Mouse (Mus musculus): ENCODE results near the gene Col5a3.

The Col5a3 gene

DNA sequence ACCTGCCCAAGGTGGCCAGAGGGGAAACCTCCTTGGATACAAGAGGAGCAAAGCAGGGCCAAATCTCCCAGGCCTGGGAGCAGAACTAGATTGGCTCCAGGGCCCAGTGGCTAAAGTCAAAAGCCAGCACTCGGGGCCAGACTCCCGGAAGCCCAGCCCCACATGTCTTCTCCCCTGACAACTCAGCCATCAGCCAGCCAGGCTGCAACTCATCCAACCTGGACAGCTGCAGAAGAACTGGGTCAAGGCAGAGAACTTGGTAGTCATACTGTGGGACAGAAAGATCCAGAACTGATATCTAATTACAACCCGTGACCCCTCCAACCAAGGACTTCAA, 9.7 kb downstream of the Col5a3 start:
- DNase-seq (ENCODE audit: low spot score), result no peak

DNA sequence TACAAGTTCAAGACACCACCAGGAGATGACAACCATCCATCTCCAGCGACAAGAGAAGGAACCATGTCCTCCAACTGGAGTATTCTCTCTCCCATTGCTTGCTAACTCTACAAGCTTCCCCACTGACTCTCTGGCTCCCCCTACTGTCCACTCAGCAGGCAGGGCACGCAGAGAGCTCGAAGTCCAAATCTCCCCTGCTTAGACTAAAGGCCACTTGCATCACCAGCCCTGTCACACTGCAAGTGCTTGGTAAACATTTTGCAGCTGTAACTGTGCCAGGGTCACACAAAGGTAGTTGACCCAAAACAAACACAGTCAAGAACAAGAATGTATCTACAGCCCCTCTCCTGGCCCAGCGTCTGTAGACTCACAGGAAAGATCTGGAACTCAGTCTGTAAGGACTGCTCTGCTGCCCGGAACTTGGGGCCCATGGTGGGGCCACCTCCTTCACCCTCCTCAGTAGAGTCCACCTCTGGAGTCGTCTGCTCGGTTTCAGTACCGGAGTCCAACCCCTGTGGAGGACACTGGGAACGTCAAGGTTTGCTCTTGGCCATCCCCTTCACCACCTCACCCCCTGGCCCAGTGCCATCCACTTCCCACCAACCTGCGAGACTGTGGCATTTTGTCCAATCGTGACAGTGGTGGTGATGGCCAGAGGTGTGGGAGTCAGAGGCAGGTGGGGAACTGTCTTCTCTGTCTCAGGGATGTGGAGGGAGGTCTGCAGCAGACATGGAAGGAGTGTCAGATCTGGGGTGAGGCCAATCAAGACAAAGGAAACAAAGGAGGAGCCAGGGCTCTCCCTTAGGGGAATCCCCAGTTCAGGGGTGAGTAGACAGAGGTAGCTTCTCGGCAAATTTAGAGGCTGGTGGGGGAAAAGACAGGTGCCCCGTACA, 10.4 kb downstream of the Col5a3 start:
- DNase-seq (ENCODE audit: low spot score), result peak; percentile 68

DNA sequence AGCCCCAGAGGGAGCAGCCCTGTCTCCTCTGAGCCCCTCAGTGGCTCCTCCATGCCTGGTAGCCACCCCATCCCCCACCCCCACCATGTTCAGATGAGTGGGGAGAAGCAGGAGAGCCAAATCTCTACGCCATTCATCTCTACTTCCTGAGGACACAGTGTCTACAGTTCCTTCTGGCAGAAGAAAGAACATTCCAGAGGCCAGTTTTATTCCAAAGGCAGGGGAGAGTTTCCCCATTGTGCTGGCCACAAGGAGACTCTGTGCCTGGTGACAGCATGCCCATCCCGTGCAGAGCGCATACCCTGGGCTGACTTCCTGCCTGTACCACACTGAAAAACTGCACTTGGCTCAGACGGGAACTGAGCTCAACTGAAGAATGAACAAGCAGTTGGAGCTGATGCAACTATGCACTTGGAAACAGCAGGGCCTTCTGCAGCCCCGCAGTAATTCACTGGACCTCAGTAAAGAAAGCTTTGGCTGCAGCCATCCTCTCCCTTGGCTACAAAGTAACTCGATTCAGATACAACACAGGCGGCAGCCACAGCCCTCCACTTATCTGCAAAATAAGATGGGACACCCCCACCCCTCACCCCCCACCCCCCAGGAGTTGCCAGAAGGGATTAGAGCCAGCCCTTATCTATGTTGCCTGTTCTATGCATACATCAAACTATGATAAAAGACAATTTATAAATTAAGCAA, 20.6 kb downstream of the Col5a3 start:
- DNase-seq (ENCODE audit: low spot score), result peak; percentile 9

DNA sequence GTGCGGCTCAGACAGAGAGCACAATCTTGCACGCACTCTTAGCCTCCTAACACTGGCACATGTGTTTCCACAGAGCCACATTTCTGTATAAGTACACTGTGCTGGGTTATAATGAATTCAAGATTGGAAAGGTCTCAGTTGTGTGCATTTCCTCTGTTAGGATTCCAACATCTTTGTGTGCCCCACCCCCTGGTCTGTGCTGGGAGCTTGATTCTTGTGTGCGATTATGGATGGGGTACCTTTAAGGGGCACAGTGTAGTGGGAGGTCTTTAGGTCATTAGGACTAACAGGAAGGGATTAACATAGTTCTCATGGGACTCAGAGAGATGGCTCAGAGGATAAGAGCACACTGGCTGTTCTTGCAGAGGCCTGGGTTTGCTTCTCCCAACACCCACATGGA, 24.5 kb downstream of the Col5a3 start:
- no peak for DNase-seq (ENCODE audit: low spot score)

DNA sequence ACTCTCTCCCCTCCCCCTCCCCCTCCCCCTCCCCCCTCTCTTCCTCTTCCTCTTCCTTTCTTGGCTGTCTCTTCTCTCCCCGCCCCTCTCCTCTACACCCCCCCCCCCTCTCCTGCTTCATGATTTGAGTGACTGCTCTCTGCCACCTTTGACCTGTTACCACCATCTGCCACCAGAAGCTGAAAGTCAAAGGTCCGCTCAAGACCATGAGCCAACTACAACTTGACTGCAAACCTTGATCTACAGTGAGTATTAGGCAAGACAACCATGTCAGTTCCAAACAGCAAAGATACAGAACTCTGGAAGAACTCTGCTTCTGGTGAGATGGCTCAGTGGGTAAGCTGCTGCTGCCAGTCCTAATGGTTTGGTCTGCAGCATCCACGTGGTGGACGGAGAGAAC, 25.2 kb downstream of the Col5a3 start:
- no peak for DNase-seq (ENCODE audit: low spot score)

DNA sequence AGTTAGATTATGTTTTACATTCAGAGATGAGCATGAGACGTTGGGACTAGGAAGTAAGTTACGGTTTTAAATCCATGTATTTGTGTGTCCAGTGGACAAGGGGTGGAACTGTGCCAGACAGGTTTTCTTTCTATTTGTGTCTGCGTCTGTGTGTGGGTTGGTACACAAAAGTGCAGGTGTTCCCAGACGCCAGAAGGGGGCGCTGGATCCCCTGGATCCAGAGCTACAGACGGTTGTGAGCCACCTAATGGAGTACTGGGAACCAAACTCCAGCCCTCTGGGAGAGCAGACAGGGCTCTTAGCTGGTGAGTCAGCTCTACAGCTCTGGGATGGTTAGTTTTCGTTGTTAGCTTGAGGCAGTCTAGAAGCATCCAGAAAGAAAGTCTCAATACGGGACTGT, 26.9 kb downstream of the Col5a3 start:
- DNase-seq (ENCODE audit: low spot score), result no peak

DNA sequence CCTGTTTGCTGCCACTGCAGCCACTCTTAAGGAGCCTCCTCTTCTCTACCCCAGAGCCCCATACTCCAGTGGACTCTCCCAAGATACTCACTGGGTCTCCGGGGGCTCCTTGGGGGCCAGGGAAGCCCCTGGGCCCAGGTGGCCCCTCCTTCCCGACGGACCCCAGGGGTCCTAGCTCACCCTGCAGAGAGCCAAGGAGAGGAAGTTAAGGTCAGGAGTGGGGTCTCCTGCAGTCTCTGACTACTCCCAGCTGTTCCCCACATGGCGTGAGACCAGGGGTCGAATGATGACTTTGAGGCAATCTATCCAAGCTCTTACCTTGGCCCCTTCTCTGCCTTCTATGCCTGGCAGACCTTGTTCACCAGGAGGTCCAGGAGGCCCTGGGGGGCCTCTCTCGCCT, 29.8 kb downstream of the Col5a3 start:
- no peak for DNase-seq (ENCODE audit: low spot score)

DNA sequence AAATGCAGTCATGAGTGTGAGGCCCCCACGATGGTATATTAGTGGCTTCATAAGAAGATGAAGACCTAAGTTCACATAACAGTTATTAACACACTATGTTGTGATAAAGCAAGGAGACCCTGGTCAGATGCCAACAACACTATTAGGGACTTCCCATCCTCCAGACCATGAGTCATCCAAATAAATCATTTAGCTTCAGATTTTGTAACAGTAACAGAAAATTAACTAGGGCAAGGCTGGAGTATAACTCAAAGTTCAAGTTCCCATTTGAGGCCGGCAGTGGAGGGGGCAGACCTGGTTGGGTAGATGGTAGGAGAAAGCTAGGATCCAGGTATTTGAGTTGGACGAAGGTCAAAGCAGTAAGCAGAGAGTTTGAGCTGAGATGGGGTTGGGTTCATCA, 33.6 kb downstream of the Col5a3 start:
- no peak for DNase-seq (ENCODE audit: low spot score)

DNA sequence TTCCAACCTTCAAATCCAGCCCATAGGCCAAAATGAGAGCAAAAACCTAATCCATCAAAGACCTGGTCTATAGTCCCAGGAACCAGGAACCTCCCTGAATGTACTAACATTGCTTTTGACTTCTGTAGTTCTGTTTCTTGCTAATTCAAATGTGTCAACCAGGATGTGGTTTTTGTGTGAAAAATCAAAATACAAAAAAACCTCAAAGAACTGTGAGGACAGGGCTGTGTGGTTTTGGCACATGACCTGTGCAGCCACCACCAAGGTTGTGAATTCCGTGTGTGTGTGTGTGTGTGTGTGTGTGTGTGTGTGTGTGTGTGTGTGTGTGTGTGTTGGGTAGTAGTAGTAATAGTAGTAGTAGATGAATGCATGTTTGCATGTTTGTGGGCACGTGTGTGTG, 49.6 kb downstream of the Col5a3 start:
- no peak for DNase-seq (ENCODE audit: low spot score)

DNA sequence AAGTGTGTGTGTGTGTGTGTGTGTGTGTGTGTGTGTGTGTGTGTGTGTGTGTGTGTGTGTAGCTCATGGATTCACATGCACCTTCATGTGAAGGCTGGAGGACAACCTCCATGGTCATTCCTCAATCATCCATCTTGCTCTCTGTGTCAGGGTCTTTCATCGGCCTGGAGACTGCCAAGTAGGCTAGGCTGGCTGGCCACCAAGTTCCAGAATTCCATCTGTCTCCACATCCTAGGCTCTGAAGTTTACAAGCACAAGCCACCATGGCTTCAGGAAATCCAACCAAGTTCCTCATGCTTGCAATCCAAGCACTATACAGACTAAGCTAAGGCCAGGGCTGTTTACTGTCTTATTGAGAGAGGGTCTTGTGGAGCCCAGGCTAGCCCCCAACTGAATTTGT, 51.8 kb downstream of the Col5a3 start:
- DNase-seq (ENCODE audit: low spot score), result no peak

DNA sequence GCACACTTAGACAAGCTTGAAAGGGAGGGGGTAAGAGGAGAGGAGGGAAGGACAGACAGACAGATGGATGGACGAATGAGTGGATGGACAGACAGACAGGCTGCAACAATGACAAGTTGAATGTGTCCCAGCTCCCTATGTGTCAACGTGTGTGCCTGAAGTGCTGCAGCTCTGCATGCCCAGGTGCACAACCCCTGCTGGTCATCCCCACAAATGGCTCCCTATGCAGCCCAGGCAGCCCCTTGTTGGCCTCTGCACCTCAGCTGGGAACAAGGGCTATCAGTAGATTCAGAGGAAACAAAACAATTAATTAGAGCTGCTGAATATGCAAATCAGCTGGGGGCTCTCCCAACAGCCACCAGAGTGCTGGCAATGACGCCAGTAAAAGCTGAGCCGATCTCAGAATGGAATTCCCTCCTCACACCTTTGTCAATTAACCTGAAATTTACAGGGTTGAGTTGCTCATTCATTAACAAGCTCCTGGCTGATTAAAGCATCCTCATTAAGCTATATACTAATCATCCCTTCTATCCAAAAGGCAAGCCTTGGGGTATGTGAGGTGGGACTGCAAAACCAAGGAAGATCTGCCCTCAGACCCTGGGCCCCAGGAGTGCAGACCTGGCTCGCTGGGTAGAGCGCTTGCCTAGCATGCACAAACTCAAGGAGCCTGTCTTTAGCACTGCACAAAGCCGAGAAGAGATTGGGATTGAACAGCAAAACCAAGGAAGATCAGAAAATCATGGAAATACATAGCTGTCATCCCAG, 52.5 kb downstream of the Col5a3 start:
- DNase-seq (ENCODE audit: low spot score), result no peak

DNA sequence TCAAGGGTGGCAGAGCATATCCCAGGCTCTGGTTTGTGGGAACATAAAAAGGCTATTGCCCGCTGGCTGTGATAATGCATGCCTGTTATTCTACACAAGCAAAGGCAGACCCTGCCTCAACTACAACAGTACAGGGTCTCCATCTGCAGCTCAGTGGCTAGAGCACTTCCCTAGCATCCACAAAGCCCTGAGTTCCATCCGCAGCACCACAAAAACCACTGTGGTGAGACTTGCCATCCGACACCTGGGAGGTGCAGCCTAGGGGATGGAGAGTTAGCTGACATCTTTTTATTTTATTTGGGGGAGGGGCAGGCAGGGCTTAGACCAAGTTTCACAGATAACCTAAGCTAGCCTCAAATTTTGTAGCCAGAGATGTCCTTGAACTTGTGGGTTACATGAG, 53.5 kb downstream of the Col5a3 start:
- DNase-seq (ENCODE audit: low spot score), result no peak

DNA sequence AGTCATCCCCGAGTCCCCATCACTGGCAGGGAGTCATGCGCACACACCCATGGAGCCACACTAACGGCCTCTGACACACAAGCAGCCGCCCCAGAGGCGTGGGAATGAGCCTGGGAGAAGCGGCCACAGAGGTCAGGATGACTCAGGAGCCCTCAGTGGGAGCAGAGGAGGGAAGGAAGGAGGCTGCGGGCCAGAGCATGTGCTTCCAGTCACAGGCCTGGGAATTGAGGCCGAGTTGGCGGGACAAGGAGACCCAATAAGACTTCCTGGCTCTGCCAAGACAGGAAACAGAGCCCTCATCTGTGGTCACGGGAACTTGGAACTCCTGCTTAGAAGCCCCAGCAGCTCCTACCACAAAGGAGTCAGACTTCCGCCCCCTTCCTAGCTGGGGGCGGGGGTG, 54.1 kb downstream of the Col5a3 start:
- peak; percentile 37 for DNase-seq (ENCODE audit: low spot score)

DNA sequence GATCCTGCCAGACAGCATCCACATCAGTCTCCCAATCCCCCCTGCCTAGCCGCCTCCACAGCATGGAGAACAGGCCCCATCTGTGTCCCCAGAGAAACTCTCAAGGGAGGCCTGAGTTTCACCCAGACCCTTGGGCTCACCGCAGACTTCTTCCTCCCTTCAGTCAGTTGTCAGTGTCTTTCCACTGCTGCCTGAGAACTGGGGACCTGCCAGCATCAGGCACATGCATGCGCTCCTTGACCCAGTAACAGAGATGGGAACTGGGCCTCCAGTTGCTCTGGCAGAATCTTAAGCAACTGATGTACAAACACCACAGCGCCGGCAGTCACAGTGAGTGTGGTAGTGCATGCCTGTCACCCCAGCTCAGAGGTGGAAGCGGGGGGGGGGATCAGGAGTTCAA, 56.0 kb downstream of the Col5a3 start:
- DNase-seq (ENCODE audit: low spot score), result no peak

DNA sequence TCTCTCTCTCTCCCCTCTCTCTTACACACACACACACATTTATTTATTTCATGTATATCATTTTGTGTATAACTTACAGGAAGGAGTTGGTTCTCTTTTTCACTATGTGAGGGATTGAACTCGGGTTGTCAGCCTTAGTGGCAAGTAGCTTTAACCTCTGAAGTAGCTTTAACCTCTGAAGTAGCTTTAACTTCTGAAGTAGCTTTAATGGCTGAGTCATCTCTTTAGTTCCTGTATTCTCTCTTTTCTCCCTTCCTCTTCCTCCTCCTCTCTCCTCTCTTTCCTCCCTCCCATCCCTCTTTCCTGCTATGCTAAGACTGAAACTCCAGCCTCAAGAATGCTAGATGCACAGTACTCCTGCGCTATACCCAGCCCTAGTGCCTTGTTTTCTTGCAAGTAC, 56.6 kb downstream of the Col5a3 start:
- DNase-seq (ENCODE audit: low spot score), result no peak

DNA sequence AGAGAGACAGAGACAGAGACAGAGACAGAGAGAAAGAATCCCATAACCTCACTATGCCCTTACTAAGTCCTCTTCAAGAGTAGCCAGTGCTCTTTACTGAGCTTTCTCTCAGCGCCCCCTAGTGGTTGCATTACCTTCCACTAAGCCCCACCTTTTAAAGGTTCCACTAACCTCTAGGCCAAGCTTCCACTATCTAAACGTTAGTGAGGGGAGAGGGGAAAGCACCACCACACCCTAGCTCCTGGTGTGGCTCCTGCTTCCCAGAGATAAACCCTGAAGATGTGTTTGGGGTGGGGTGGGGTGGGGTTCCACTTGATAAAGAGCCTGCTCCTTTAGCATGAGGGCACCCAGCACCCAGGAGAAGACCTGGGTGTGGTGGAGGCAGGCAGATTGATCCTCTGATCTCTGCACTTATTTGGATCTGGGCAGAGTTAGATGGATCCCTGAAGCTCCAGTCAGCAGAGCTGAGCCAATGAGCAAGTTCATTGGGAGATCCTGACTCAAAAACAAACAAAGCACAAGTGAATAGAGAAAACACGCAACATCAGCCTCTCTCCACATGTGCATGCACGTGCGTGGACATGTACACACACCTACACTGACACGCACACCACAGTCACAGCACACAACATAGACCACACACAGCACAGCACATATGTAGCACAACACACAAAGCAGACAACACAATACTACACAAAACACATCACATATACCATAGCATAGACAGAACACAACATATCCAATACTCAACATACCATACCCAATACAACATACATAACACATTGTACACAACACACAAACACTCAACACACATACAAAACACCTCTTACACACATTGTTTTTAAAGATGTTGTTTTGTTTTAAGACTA, 57.5 kb downstream of the Col5a3 start:
- peak; percentile 70 for DNase-seq (ENCODE audit: low spot score)

DNA sequence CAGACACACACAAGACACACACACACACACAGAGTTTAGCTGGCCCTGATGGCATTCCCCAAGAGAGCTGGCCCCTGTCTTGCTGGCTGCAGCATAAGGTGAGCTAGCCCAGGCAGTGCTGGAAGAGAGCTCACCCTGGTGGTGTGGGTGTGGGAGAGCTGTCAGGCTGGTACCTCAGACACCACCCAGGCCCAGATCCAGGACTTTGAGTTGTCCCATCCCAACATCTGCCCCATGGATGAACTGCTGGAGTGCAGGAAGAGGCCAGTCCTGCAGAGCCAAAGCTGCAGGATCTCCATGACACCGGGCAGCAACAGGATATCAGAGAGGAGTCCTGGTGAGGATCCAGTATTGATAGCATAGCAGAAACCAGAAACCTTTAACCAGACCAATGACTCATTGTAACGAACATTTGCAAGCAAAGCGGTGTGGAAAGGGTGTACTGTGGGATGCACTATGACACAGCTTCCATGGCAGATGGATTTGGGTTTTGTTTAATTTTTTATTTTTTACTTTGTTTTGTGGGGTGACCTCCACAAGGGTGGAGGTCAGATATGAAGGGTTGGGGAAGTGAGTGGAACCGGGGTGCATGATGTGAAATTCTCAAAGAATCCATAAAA, 58.7 kb downstream of the Col5a3 start:
- DNase-seq (ENCODE audit: low spot score), result no peak

DNA sequence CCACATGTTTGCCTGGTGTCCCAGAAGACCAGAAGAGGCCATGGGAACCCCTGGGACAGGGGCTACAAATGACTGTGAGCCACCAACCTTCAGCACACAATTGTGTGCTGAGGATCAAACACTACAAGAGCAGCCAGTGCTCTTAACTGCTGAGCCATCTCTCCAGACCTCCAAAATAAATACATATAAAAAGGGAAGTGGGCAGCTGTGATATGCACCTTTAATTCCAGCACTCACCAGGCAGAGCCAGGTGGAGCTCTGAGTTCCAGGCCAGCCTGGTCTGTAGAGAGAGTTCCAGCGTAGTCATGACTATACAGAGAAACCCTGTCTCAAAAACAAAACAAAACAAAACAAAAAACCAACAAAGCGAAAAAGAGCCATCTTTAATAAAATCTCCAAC, 60.5 kb downstream of the Col5a3 start:
- DNase-seq (ENCODE audit: low spot score), result no peak

DNA sequence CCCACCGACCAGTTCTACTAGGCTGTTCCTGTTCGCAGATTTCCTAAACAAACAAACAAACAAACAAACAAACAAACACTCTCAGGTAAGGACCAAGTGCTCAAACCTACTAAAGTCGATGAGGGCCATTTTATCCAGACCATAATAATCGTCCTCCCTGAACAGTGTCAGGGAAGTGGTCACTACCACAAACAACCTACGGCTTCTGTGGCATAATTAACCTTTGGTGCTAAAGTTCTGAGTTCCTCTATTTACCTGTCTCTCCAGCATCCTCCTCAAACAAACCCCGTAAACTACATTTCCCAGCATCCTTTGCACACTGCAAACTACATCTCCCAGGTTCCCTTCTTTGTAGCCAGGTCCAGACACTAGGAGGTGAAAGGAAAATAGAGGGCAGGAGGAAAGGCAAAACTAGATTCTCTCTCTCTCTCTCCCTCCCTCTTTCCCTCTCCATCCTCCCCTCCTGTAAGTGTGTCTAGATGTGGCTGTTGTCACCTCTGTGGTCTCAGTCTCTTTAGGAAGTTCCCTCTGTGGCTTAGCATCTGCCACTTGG, 63.3 kb downstream of the Col5a3 start:
- no peak for DNase-seq (ENCODE audit: low spot score)

DNA sequence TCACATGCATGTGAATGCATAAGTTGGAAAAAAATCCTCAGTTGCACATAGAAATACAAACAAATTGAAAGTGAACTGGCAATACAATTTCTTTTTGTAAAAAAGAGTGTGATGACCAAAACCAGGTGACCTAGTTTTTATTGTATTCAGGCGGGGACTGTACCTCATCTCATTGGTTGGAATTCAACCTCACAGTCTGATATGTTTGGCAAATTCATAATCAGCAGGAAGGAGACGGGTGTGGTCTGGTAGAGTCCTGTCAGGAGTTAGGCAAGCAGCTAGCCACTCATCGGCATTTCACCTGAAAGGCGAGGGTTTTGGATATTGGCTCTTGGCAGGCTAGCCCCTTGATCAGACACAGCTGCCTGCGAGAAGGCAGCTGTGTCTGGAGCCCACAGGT, 65.7 kb downstream of the Col5a3 start:
- DNase-seq (ENCODE audit: low spot score), result no peak

DNA sequence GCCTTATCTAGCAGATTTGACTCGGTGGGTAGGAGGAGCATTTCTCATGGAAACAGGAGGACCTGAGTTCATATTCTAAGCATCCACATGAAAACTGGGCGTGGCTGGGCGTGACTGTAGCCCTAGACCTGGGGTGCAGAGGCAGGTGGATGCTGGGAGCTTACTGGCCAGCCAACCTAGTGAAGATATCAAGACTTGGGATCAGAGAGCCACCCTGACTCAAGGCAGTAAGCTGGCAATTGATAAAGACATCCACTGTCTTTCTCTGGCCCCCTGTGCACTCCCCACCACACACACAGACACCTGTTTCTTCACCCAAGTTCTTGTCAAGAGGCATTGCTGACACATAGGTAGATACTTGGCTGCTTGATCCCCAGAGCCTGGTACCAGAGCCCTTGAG, 66.3 kb downstream of the Col5a3 start:
- DNase-seq (ENCODE audit: low spot score), result no peak

Measured in urinary bladder, postnatal 25 days (tissue).